Mouse (Mus musculus): ENCODE results near the gene Ralgps2. TPM values are rescaled to one million over a fixed set of nuclear protein-coding genes. Genes with fewer than 3 reads are reported as not detected.

Gene Ralgps2
- polyA plus RNA-seq, 1 experiment, result 29.1 TPM

DNA sequence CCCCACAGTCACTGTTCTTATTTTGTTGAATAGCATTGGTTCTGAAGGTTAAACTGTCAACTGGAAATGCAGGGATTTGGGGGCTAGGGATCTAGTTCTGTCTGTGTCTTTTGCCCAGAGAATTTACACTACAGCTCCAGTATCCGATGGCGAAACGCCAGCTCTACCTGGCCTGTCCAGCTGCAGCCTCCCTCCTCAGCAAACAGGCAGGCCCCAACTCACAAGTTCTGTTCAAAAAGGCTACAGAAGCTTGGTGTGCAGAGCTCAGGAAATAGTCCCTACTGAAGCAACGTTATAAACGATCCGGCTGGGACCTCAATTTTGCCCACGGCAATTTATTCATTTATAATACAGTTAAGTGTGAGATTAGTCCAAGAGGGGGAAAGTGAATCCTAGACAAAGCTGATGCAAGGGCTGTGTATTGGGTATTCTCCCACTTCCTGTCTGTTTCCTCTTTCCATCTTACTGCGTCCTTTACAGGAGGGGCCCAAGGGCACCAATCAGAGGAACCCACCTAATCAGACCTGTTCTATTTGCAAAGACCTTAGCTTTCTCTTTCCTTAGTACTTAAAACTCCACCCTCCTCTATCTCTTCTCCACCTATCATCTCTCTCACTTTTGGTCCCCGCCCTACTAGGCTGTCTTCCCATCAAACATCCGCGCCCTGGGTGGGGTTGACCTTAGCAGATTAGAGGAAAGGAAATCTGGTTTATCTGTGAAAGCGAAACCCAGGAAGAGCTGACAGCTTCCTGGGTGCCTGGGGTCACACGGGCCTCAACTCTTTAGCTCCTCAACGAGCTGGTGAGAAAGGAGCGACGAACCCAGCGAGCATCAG is 16.7 kb upstream of the Ralgps2 start:
- DNase-seq (ENCODE audit: low read depth in 1 of 2, low spot score in 2 of 2), result peak; percentile 67 to 68
- TF ChIP-seq CTCF (IDR thresholded peaks at IDR 0.05; ENCODE audit: extremely low read depth, insufficient read depth, insufficient read length, insufficient replicate concordance) (no peak), POLR2A (IDR thresholded peaks at IDR 0.05; ENCODE audit: low read depth, low read length) (no peak; the same call in 1 of the 2 replicates)
- Histone ChIP-seq H3K4me1 (ENCODE audit: control insufficient read depth, insufficient read depth, insufficient read length) (peaks cover 10% of the 10 kb centered on the region; the same call in 1 of the 2 replicates), H3K4me3 (ENCODE audit: extremely low read depth, insufficient read depth, insufficient read length) (0 out of 2 replicates have a peak overlapping the region, but pooled peaks have one; percentile 0), H3K27me3 (ENCODE audit: control insufficient read depth, insufficient read depth, low read length) (no peaks in the 10 kb centered on the region), H3K27ac (ENCODE audit: insufficient read depth, low read length) (peak overlapping the region; percentile 57), H3K36me3 (ENCODE audit: control insufficient read depth, insufficient read depth, low read length) (no peaks in the 10 kb centered on the region)
- 54% methylated on average over 17 of the region's 17 CpGs for WGBS

DNA sequence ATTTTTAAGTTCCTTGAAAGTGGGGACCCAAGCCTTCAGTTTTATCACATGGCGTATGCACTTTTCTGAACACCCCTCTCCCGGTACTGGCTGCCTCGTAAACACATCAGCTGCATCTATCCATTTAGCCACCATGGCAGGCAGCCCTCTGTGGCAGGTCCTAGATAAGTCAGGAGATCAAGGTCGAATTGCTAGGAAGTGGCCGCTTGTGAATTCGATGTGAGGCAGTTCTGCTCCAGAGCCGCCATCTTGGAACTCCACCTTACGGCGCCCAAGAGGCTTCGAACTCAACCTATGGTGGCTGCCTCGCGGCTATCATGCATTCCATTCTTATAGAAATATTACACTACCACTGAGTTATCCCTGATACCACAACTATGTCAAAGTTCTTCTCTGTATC is 14.8 kb upstream of the Ralgps2 start:
- WGBS, result 97% methylated on average over 12 of the region's 12 CpGs
- Histone ChIP-seq H3K27ac (ENCODE audit: insufficient read depth, low read length) (no peak overlapping the region), H3K27me3 (ENCODE audit: control insufficient read depth, insufficient read depth, low read length) (no peaks in the 10 kb centered on the region), H3K4me3 (ENCODE audit: extremely low read depth, insufficient read depth, insufficient read length) (no peak overlapping the region), H3K36me3 (ENCODE audit: control insufficient read depth, insufficient read depth, low read length) (no peaks in the 10 kb centered on the region), H3K4me1 (ENCODE audit: control insufficient read depth, insufficient read depth, insufficient read length) (peaks cover 10% of the 10 kb centered on the region; the same call in 1 of the 2 replicates)
- TF ChIP-seq CTCF (IDR thresholded peaks at IDR 0.05; ENCODE audit: extremely low read depth, insufficient read depth, insufficient read length, insufficient replicate concordance) (no peak), POLR2A (IDR thresholded peaks at IDR 0.05; ENCODE audit: low read depth, low read length) (no peak)
- no peak for DNase-seq (ENCODE audit: low read depth in 1 of 2, low spot score in 2 of 2)

DNA sequence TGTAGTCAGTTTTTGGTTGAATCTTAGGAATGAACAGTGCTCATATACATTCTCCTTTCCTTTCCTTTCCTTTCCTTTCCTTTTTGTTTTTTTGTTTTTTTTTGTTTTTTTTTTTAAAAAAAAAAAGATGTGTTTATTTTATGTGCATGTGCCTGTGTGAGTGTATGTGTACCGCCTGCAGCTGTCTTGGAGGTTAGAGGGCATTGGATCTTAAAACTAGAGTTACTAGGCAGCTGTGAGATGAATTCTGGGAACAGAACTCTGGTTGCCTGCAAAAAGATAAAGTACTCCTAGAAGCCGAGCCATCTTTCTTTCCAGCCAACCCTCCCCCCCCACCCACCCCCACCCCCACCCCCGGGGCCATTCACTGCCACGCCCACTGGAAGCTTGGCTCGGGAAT is 10.9 kb upstream of the Ralgps2 start:
- 73% methylated on average over 5 of the region's 5 CpGs for WGBS
- no peak for TF ChIP-seq POLR2A (IDR thresholded peaks at IDR 0.05; ENCODE audit: low read depth, low read length)
- TF ChIP-seq CTCF (IDR thresholded peaks at IDR 0.05; ENCODE audit: extremely low read depth, insufficient read depth, insufficient read length, insufficient replicate concordance), result no peak
- no peak overlapping the region for H3K4me3 ChIP-seq (ENCODE audit: extremely low read depth, insufficient read depth, insufficient read length)
- peaks cover 3% of the 10 kb centered on the region; the same call in 1 of the 2 replicates for H3K4me1 ChIP-seq (ENCODE audit: control insufficient read depth, insufficient read depth, insufficient read length)
- DNase-seq (ENCODE audit: low read depth in 1 of 2, low spot score in 2 of 2), result no peak
- no peaks in the 10 kb centered on the region for H3K27me3 ChIP-seq (ENCODE audit: control insufficient read depth, insufficient read depth, low read length)
- H3K36me3 ChIP-seq (ENCODE audit: control insufficient read depth, insufficient read depth, low read length), result no peaks in the 10 kb centered on the region
- no peak overlapping the region for H3K27ac ChIP-seq (ENCODE audit: insufficient read depth, low read length)

DNA sequence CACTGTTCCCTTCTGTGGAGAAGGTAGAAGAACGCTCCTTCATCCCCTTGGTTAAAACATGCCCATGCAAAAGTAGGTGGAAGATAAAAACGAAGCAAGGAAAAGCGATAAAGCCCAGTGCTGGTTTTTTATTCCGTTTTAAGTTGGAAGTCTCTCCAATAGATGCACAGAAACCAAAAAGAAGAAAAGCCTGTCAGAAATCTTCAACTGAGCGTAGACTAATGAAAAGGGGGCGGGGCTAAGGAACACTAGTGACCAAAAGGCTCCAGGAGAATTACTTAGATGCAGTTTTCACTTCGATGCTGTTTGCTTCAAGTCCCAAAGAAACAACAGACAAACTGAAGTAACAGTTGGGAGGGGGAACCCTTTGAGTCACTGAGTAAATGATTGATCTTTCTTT is 1.2 kb upstream of the Ralgps2 start:
- H3K36me3 ChIP-seq (ENCODE audit: control insufficient read depth, insufficient read depth, low read length), result no peaks in the 10 kb centered on the region; the same call in 1 of the 2 replicates
- no peak for DNase-seq (ENCODE audit: low read depth in 1 of 2, low spot score in 2 of 2)
- H3K27me3 ChIP-seq (ENCODE audit: control insufficient read depth, insufficient read depth, low read length), result no peaks in the 10 kb centered on the region; the same call in 1 of the 2 replicates
- no peaks in the 10 kb centered on the region; the same call in none of the 2 replicates for H3K4me1 ChIP-seq (ENCODE audit: control insufficient read depth, insufficient read depth, insufficient read length)
- 49% methylated on average over 7 of the region's 7 CpGs for WGBS
- H3K4me3 ChIP-seq (ENCODE audit: extremely low read depth, insufficient read depth, insufficient read length), result peak overlapping the region; percentile 33
- peak overlapping the region; percentile 25; the same call in 1 of the 2 replicates for H3K27ac ChIP-seq (ENCODE audit: insufficient read depth, low read length)
- TF ChIP-seq POLR2A (IDR thresholded peaks at IDR 0.05; ENCODE audit: low read depth, low read length) (no peak), CTCF (IDR thresholded peaks at IDR 0.05; ENCODE audit: extremely low read depth, insufficient read depth, insufficient read length, insufficient replicate concordance) (no peak)

DNA sequence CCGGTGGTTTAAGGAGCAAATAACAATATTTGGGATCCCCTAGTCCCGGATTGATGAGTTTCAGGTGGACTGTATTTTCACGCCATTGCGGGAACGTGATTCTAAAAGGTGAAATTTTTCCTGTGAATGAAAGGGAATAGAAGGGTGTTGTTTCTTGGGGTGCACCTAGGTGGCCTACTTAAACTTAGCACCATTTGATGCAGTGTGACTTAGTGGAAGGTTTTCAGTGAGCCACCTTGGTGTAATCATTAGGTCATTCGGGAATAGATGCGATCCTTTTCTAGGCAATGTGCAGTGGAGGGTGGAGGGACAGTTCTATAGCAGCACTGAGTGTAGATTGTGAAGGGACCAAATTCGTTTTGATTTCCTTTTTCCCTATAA is 706 bp upstream of the Ralgps2 start:
- no peak for TF ChIP-seq POLR2A (IDR thresholded peaks at IDR 0.05; ENCODE audit: low read depth, low read length)
- no peak for TF ChIP-seq CTCF (IDR thresholded peaks at IDR 0.05; ENCODE audit: extremely low read depth, insufficient read depth, insufficient read length, insufficient replicate concordance)
- H3K4me1 ChIP-seq (ENCODE audit: control insufficient read depth, insufficient read depth, insufficient read length), result no peaks in the 10 kb centered on the region; the same call in none of the 2 replicates
- 7% methylated on average over 8 of the region's 8 CpGs for WGBS
- H3K27me3 ChIP-seq (ENCODE audit: control insufficient read depth, insufficient read depth, low read length), result no peaks in the 10 kb centered on the region; the same call in 1 of the 2 replicates
- peak overlapping the region; percentile 84 for H3K4me3 ChIP-seq (ENCODE audit: extremely low read depth, insufficient read depth, insufficient read length)
- H3K27ac ChIP-seq (ENCODE audit: insufficient read depth, low read length), result peak overlapping the region; percentile 96
- peak in 1 of 2 experiments; percentile 41 for DNase-seq (ENCODE audit: low read depth in 1 of 2, low spot score in 2 of 2)
- no peaks in the 10 kb centered on the region; the same call in 1 of the 2 replicates for H3K36me3 ChIP-seq (ENCODE audit: control insufficient read depth, insufficient read depth, low read length)

DNA sequence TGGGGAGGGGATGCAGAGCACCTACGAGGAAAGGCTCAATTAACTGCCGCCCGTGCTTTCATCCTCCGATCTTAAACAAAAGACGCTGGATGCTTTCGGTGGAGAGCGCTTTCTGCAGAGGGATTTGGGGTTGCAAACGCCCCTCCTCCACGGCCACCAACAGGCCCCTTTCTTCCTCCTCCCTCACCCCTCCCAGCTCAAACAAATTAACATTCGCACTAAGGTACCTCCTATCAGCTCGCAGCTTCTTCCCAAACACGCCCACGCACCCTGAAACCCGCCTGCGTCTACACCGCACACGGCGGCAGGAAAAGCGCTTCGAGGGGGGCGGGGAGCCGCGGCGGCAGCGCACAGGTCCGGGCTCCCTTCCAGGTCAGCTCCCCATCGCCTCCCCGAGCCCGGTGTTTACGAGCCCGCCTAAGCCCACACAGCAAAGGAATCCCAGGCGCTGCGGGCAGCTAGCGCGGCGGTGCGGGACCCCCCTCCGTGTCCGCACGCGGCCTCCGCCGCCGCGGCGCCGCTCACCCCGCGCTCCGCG is 652 bp downstream of the Ralgps2 start:
- peak; percentile 66 to 92 for DNase-seq (ENCODE audit: low read depth in 1 of 2, low spot score in 2 of 2)
- H3K4me1 ChIP-seq (ENCODE audit: control insufficient read depth, insufficient read depth, insufficient read length), result no peaks in the 10 kb centered on the region; the same call in none of the 2 replicates
- TF ChIP-seq POLR2A (IDR thresholded peaks at IDR 0.05; ENCODE audit: low read depth, low read length) (peak; percentile 82), CTCF (IDR thresholded peaks at IDR 0.05; ENCODE audit: extremely low read depth, insufficient read depth, insufficient read length, insufficient replicate concordance) (no peak)
- WGBS, result under 1% methylated on average over 50 of the region's 51 CpGs
- peak overlapping the region; percentile 84 for H3K4me3 ChIP-seq (ENCODE audit: extremely low read depth, insufficient read depth, insufficient read length)
- no peaks in the 10 kb centered on the region; the same call in 1 of the 2 replicates for H3K27me3 ChIP-seq (ENCODE audit: control insufficient read depth, insufficient read depth, low read length)
- H3K36me3 ChIP-seq (ENCODE audit: control insufficient read depth, insufficient read depth, low read length), result no peaks in the 10 kb centered on the region
- H3K27ac ChIP-seq (ENCODE audit: insufficient read depth, low read length), result peak overlapping the region; percentile 96
